Mouse (Mus musculus): ENCODE results near the gene Pdk3.

Gene Pdk3

GRCm38 (mm10) chrX:93831561-93832336 is at the start of gene Pdk3:
Gene Pdk3 (minus strand): TSS chrX:93832201.
- DNase-seq (ENCODE audit: extremely low spot score, low read depth, low spot score) = no peak

GRCm38 (mm10) chrX:93877634-93878016 is 45.6 kb upstream of the Pdk3 start:
- DNase-seq (ENCODE audit: extremely low spot score, low read depth, low spot score) = no peak

DNA sequence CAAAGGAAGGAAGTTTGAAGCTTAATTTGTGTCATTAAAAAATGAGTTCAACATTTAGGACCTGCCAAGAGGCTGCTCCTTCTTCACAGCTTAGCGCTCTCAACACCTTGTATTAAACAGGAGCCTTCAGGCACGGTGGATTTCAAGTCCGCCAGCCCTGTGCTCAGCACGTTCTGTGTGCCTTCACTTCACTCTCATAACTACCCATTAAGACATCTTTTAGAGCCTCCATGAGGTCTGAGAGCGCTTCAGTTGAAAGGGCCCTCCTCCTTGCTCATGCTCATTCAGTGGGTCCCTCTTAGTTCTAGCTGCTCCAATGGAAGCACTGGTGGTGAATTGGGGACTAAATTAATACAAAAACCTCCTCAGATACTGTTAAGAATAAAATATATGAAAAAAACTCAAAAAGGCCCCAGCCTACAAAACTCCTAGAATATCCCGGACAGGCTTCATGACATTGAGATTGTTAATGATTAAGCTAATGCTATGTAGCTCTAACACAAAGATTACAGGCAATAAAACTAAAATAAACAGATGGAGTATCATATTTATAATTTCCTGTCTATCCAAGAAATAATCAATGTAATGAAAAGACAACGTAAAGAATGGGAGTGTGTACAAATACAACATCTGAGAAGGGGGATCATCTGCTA is 45.1 kb upstream of the Pdk3 start:
- no peak for DNase-seq (ENCODE audit: extremely low spot score, low read depth, low spot score)

- DNase-seq (ENCODE audit: extremely low spot score, low read depth, low spot score) = no peak
Observed at GRCm38 (mm10) chrX:93863393-93863792, 31.4 kb upstream of the Pdk3 start.

DNA sequence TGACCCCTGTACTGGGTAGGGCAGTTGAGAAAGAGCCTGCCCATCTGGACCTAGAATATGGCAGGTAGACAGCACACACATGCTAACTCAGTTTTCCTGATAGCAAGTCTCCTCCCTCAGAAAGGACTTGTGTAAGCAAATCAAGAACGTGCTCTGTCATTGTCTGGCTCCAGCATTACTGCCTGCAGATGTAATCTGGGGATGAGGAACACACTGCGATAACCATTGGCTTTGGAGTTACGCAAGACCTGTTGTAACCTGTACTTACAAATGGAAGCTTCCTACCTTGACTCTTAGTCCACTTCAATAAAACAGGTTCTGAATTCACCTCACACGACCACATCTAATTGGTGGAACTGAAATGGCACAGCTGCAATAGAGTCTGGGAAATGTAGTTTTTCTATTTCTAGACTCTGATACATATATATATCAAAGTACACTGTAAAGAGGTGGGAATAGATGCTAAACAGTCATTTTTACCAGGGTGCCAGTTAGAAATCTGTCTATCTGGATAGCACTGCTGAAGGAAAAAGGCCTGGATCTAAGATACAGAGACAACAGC is 30.6 kb upstream of the Pdk3 start:
- DNase-seq (ENCODE audit: extremely low spot score, low read depth, low spot score) = no peak

- no peak for DNase-seq (ENCODE audit: extremely low spot score, low read depth, low spot score)
Observed at GRCm38 (mm10) chrX:93857756-93858155, 25.8 kb upstream of the Pdk3 start.

- no peak for DNase-seq (ENCODE audit: extremely low spot score, low read depth, low spot score)
Observed at GRCm38 (mm10) chrX:93832337-93832884, 410 bp upstream of the Pdk3 start.

GRCm38 (mm10) chrX:93825787-93826186 is 6.2 kb downstream of the Pdk3 start:
- no peak for DNase-seq (ENCODE audit: extremely low spot score, low read depth, low spot score)

DNA sequence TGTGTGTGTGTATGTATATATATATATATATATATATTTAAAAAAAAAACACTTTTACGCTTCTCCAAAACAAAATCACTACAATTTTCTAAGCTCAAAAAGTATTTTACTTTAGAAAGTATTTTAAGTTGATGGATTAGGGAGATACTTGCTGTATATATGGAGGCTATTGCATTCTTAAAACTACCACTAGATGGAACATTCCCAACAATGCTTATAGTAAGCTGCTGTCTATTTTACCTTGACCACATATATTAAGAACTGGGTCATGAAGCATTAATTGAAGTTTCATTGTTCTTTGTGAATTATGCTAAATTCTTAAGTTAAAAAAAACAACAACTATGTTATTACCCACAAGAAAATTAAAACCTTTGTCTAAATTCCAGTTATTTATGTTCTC is 24.0 kb downstream of the Pdk3 start:
- DNase-seq (ENCODE audit: extremely low spot score, low read depth, low spot score) = no peak

DNA sequence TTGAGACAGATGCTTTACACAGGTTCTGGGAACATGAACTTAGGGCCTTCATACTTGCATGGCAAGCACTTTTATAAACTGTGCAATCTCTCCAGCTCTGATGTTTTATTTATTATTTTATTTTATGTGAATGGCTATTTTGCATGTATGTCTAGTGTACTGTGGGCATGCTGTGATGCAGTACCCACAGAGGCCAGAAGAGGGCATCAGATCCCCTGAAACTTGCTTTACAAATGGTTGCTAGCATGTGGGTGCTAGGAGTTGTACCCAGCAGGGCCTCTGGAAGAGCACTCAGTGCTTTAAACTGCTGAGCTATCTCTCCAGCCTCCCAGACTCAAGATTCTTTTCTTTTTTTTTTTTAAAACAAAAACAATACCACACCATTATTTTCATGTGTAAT is 38.8 kb downstream of the Pdk3 start:
- peak; percentile 14 for DNase-seq (ENCODE audit: extremely low spot score, low read depth, low spot score)

DNA sequence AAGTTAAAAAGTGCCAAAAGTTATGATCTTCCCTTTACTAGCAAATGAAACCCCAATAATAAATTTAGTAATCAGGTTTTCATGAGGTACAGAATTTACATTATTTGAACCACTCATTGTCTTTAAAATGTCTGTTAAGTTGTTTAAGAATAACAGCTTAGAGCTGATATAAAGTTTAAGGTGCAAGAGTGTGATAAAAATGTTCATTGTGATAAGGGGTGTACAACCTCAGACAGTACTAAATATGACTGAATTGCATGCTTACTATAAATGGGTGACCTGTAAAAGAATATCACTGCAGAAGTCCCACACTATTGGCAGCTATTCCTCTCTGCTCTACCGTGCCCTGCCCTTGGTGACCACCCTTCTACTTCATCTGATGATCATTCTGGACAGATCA is 42.4 kb downstream of the Pdk3 start:
- DNase-seq (ENCODE audit: extremely low spot score, low read depth, low spot score) = no peak

GRCm38 (mm10) chrX:93760770-93761169 is 71.2 kb downstream of the Pdk3 start:
- no peak for DNase-seq (ENCODE audit: extremely low spot score, low read depth, low spot score)

- no peak for DNase-seq (ENCODE audit: extremely low spot score, low read depth, low spot score)
Observed at GRCm38 (mm10) chrX:93756867-93757455, 75.0 kb downstream of the Pdk3 start.

GRCm38 (mm10) chrX:93755210-93755842 is 76.7 kb downstream of the Pdk3 start:
- no peak for DNase-seq (ENCODE audit: extremely low spot score, low read depth, low spot score)

DNA sequence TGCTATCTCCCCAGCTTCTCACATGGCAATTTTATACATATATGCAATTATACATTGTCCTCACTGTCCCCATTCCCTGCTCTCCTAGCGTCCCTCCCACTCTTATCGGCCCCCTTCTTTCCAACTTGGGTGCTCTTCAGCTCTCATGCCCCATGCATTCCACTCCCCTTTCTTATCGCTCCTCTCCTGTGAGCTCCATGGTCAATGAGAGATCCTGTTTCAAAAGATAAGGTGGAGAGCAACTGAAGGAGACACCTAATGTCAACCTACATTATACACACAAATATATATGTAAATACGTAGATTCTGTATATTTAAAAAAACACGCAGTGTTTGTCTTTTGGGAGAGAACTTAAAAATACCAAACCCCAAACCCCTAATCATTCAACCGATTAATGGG is 81.4 kb downstream of the Pdk3 start:
- no peak for DNase-seq (ENCODE audit: extremely low spot score, low read depth, low spot score)

- no peak for DNase-seq (ENCODE audit: extremely low spot score, low read depth, low spot score)
Observed at GRCm38 (mm10) chrX:93749165-93749564, 82.8 kb downstream of the Pdk3 start.

- DNase-seq (ENCODE audit: extremely low spot score, low read depth, low spot score) = no peak
Observed at GRCm38 (mm10) chrX:93732975-93733748, 98.8 kb downstream of the Pdk3 start.

GRCm38 (mm10) chrX:93732407-93732806 is 99.6 kb downstream of the Pdk3 start:
- DNase-seq (ENCODE audit: extremely low spot score, low read depth, low spot score) = no peak

DNA sequence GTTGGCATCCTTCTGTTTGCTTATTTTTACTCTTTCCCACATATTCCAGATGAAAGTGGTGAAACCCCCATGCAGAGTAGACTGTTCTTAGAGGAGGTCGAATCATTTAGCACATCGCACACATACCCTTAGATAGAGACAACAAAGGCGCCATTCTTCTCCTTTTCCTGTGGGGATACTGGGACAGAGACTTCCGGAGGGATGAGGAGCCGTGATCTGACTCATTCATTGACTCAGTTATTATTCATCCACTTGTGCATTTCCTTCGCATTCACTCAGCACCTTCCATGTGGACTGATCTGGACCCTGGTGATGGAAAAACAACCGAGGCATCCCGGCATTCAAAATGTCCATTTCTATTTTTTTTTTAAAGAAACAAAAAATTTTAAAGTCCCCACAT is 101.1 kb downstream of the Pdk3 start:
- no peak for DNase-seq (ENCODE audit: extremely low spot score, low read depth, low spot score)

GRCm38 (mm10) chrX:93729529-93729928 is 102.5 kb downstream of the Pdk3 start:
- no peak for DNase-seq (ENCODE audit: extremely low spot score, low read depth, low spot score)

Measured in hindlimb bud, embryonic 11.5 days (tissue).